Mouse (Mus musculus): ENCODE results near the gene Stpg3.
A peak's percentile ranks its signal among the peaks of the same experiment; 100 is the strongest.

GRCm38 (mm10) chr2:25224766-25225752 lies 10.6 kb upstream of the Stpg3 start:
- TF ChIP-seq CTCF (conservative IDR thresholded peaks at IDR 0.05 in 1 of 2, IDR thresholded peaks at IDR 0.05 in 1 of 2; ENCODE audit: low read depth in 2 of 2, low read length in 2 of 2) (no peak), POLR2A (IDR thresholded peaks at IDR 0.05; ENCODE audit: low read depth, low read length) (no peak), EP300 (IDR thresholded peaks at IDR 0.05; ENCODE audit: low read length) (no peak), ZNF384 (IDR thresholded peaks at IDR 0.05; ENCODE audit: low read depth, low read length) (peak; percentile 7; the same call in 1 of the 2 replicates), NRF1 (IDR thresholded peaks at IDR 0.05; ENCODE audit: low read depth, low read length) (peak; percentile 79), KAT2A (IDR thresholded peaks at IDR 0.05; ENCODE audit: insufficient replicate concordance, low read length) (no peak)
